Mouse (Mus musculus) E14TG2a.4 (cell line): Measurements from ENCODE around the gene Syt9.
A peak's percentile ranks its signal among the peaks of the same experiment; 100 is the strongest.

Experiments used
- CTCF ChIP-seq: conservative IDR thresholded peaks from 2 replicates; pipeline ENCODE4 v1.5.1; 2014; ENCODE audit warnings: low read length
- POU5F1 ChIP-seq: IDR thresholded peaks from 2 replicates; pipeline ENCODE4 v1.6.1; 2014; ENCODE audit warnings: low read length, borderline replicate concordance

GRCm38 (mm10) chr7:107594325-107594856 lies 223.9 kb downstream of the Syt9 start:
- TF ChIP-seq CTCF (peak; percentile 24; the same call in 1 of the 2 replicates), POU5F1 (no peak)
